Mouse (Mus musculus): ENCODE results near the gene Mapkap1.

DNA sequence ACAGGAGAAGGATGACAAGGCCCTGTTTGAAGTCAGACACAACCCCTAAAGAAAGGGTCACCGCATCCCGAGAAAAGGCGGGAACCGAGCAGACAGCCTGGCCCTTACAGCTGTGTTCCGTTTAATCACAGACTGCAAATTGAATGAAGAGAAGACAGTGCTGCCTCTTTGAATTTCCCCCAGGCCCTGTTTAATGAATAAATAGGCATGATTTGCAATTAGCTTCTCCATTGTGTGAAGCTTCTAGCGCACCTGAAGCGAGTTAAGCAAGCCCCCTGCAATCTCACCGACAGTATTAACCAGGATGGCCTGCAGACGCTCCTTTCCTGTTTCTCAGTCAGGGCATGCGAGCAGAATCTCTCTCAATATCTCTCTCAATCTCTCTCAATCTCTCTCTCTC lies 261.2 kb downstream of the Mapkap1 start:
- no peak for TF ChIP-seq GATA1 (IDR thresholded peaks at IDR 0.05; ENCODE audit: low read length)
- no peak for TF ChIP-seq TAL1 (IDR thresholded peaks at IDR 0.05; ENCODE audit: low read length)
